Mouse (Mus musculus) T-helper 2 cell (primary cell): ENCODE measurements around the gene Gsk3b.
"Not testable (repeated sequence)": the region's sequence is repeated elsewhere in the genome, so short reads cannot be mapped to it uniquely, and the experiment has no call there.

Experiments
- in situ Hi-C: fragments of 300-600 bp; cut with MboI, MseI; formaldehyde crosslinking; loops from one replicate; pipeline ENCODE4 v1.15.1; 2025; ENCODE audit warnings: high pct_unique_total_duplicates

The Gsk3b gene

GRCm38 (mm10) chr16:38088629-38089446, at the start of gene Gsk3b:
Gsk3b (plus strand) TSS chr16:38089001.
- in situ Hi-C loops: no loop called here

GRCm38 (mm10) chr16:38042160-38042559, 46.6 kb upstream of the Gsk3b start:
- in situ Hi-C loops: no loop called here

GRCm38 (mm10) chr16:38044551-38044950, 44.2 kb upstream of the Gsk3b start:
- in situ Hi-C loops: no loop called here

- in situ Hi-C loops: no loop called here
Observed at GRCm38 (mm10) chr16:38047781-38048558, 40.8 kb upstream of the Gsk3b start.

GRCm38 (mm10) chr16:38057898-38058297, 30.9 kb upstream of the Gsk3b start:
- in situ Hi-C loops: no loop called here

- in situ Hi-C loops: no loop called here
Observed at GRCm38 (mm10) chr16:38058836-38059235, 30.0 kb upstream of the Gsk3b start.

- in situ Hi-C loops: no loop called here
Observed at GRCm38 (mm10) chr16:38059631-38060030, 29.2 kb upstream of the Gsk3b start.

GRCm38 (mm10) chr16:38073859-38074631, 14.8 kb upstream of the Gsk3b start:
- in situ Hi-C loops: not testable (repeated sequence)

- in situ Hi-C loops: no loop called here
Observed at GRCm38 (mm10) chr16:38080201-38080600, 8.6 kb upstream of the Gsk3b start.

GRCm38 (mm10) chr16:38087231-38087630, 1.6 kb upstream of the Gsk3b start:
- in situ Hi-C loops: no loop called here

- in situ Hi-C loops: no loop called here
Observed at GRCm38 (mm10) chr16:38087645-38088125, 1.1 kb upstream of the Gsk3b start.

GRCm38 (mm10) chr16:38088126-38088628, 624 bp upstream of the Gsk3b start:
- in situ Hi-C loops: no loop called here

GRCm38 (mm10) chr16:38089447-38090170, 808 bp downstream of the Gsk3b start:
- in situ Hi-C loops: no loop called here

- in situ Hi-C loops: no loop called here
Observed at GRCm38 (mm10) chr16:38090341-38091005, 1.7 kb downstream of the Gsk3b start.

GRCm38 (mm10) chr16:38091041-38091440, 2.2 kb downstream of the Gsk3b start:
- in situ Hi-C loops: no loop called here

GRCm38 (mm10) chr16:38091706-38092105, 2.9 kb downstream of the Gsk3b start:
- in situ Hi-C loops: no loop called here

GRCm38 (mm10) chr16:38092598-38092997, 3.8 kb downstream of the Gsk3b start:
- in situ Hi-C loops: no loop called here

GRCm38 (mm10) chr16:38095181-38095851, 6.5 kb downstream of the Gsk3b start:
- in situ Hi-C loops: no loop called here

- in situ Hi-C loops: no loop called here
Observed at GRCm38 (mm10) chr16:38097521-38097920, 8.7 kb downstream of the Gsk3b start.

GRCm38 (mm10) chr16:38099325-38099724, 10.5 kb downstream of the Gsk3b start:
- in situ Hi-C loops: no loop called here
